Mouse (Mus musculus) liver, adult 2 months (tissue): Measurements from ENCODE around the gene Arhgef18.

Source experiments
- CTCF ChIP-seq: fragments of 200-500 bp; IDR thresholded peaks from 2 replicates; pipeline ENCODE4 v1.5.1; 2011; ENCODE audit warnings: low read depth, low read length, control low read depth
- POLR2A ChIP-seq: fragments of 200-500 bp; IDR thresholded peaks from 2 replicates; pipeline ENCODE4 v1.6.1; 2011; ENCODE audit warnings: low read length, control low read depth; ENCODE audit not compliant: insufficient read depth; ENCODE audit errors: extremely low read depth

- TF ChIP-seq CTCF (no peak), POLR2A (no peak)
Observed at GRCm38 (mm10) chr8:3493845-3494208, 101.0 kb downstream of the Arhgef18 start.
